In the genomic region with DNA sequence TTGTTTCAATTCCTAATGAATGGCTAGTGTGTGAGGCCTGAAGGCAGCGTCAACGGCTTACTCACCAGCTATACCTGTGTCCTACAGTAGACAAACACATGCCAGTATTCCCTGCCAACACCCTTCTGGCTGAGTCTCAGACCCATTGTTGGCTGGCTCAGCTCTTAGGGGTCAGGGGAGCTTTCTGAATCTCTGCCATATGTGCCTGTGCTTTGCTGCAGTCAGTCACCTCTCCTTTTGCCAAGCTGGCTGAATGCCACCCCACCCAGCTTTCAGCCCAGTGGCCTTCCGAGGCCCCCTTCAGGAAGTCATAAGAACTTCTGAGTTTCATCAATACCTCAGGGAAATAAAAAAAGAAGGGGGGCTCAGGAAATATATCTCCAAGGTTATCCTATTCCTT, we compare ENCODE assay signal across 15 mouse cellular contexts.
A peak's percentile ranks its signal among the peaks of the same experiment; 100 is the strongest.
DNase-seq lines count a peak whose midpoint lies in the region; ATAC-seq and TF ChIP-seq lines count a peak whose summit lies in the region.
"Had no signal": no experiment of that assay in that cellular context is flagged by ENCODE, and none has a peak within 500 bp of the region (broad histone marks: within the 10 kb centered on the region; RNA-seq: fewer than 3 reads in every experiment).

No protein-coding gene starts in this region.

- H3K27ac ChIP-seq in kidney, embryonic 14.5 days (ENCODE audit: low read depth, low read length) = no peak overlapping the region
- no peak overlapping the region for H3K27ac ChIP-seq in cerebellum, adult 2 months (ENCODE audit: insufficient read depth, low read length)
- H3K27ac ChIP-seq: left cerebral cortex, adult 2 months; liver, embryonic 15.5 days had no signal

- H3K9me3 ChIP-seq in kidney, embryonic 14.5 days (ENCODE audit: control insufficient read depth, low read length) = no peaks in the 10 kb centered on the region
- H3K9me3 ChIP-seq: heart, embryonic 12.5 days; liver, embryonic 15.5 days had no signal

- TF ChIP-seq POLR2A in cerebellum, adult 2 months (IDR thresholded peaks at IDR 0.05; ENCODE audit: borderline replicate concordance, insufficient read depth, low read length) = no peak

- no peaks in the 10 kb centered on the region for H3K4me1 ChIP-seq in kidney, embryonic 14.5 days (ENCODE audit: control insufficient read depth, insufficient read depth, low read length)
- H3K4me1 ChIP-seq in cerebellum, adult 2 months (ENCODE audit: control insufficient read depth, insufficient read depth, low read length) = peaks cover 4% of the 10 kb centered on the region; the same call in 1 of the 2 replicates
- H3K4me1 ChIP-seq: heart, embryonic 12.5 days; liver, embryonic 15.5 days; megakaryocyte, embryonic 14.5 days had no signal

- H3K4me3 ChIP-seq in kidney, embryonic 14.5 days (ENCODE audit: low read length) = no peak overlapping the region
- no peak overlapping the region for H3K4me3 ChIP-seq in cerebellum, adult 2 months (replicated peaks; ENCODE audit: insufficient read depth, low read depth, low read length)
- H3K4me3 ChIP-seq: heart, embryonic 12.5 days; left cerebral cortex, adult 2 months; liver, embryonic 15.5 days; megakaryocyte, embryonic 14.5 days had no signal

- H3K9ac ChIP-seq in kidney, embryonic 14.5 days (ENCODE audit: low read depth, low read length) = no peak overlapping the region
- H3K9ac ChIP-seq: heart, embryonic 12.5 days; liver, embryonic 15.5 days had no signal

- 97% methylated on average over 3 of the region's 3 CpGs for WGBS in kidney, embryonic 14.5 days
- WGBS in cerebellum, adult 2 months = 2% methylated on average over 3 of the region's 3 CpGs

- H3K36me3 ChIP-seq in kidney, embryonic 14.5 days (ENCODE audit: control insufficient read depth, insufficient read depth, low read length) = no peaks in the 10 kb centered on the region
- H3K36me3 ChIP-seq: heart, embryonic 12.5 days; liver, embryonic 15.5 days had no signal

- peak; percentile 50; the same call in 1 of the 2 replicates for TF ChIP-seq CTCF in cerebellum, adult 2 months (IDR thresholded peaks at IDR 0.05; ENCODE audit: borderline replicate concordance, insufficient read depth, low read depth, low read length)

- ATAC-seq in kidney, embryonic 14.5 days (ENCODE audit: low FRiP score, low TSS enrichment) = no peak
- ATAC-seq in megakaryocyte progenitor cell, adult 5-6 weeks (replicated peaks; ENCODE audit: poor library complexity) = no peak
- ATAC-seq: intestine, embryonic 16.5 days had no signal

- peak; percentile 29 for DNase-seq in kidney, postnatal 10 days
- peak; percentile 35 for DNase-seq in NIH3T3 (ENCODE audit: low read depth)
- DNase-seq in ZHBTc4 (ENCODE audit: low read depth, low spot score) = peak; percentile 7
- peak; percentile 84 to 95 for DNase-seq in cerebellum, adult 2 months
- DNase-seq in frontal cortex, postnatal 14 days (ENCODE audit: low spot score in 2 of 2) = no peak
- no peak for DNase-seq in left cerebral cortex, adult 9 months (ENCODE audit: low spot score in 2 of 2)
- DNase-seq: embryo, embryonic 11 days; thymus, postnatal 36 days had no signal

- no peak overlapping the region for H3K4me2 ChIP-seq in kidney, embryonic 14.5 days (replicated peaks; ENCODE audit: low read depth, low read length)
- H3K4me2 ChIP-seq: heart, embryonic 12.5 days; liver, embryonic 15.5 days had no signal

- no peaks in the 10 kb centered on the region for H3K27me3 ChIP-seq in kidney, embryonic 14.5 days (ENCODE audit: control insufficient read depth, insufficient read depth, low read length)
- no peaks in the 10 kb centered on the region for H3K27me3 ChIP-seq in cerebellum, adult 2 months (ENCODE audit: control insufficient read depth, insufficient read depth, low read length)
- H3K27me3 ChIP-seq: heart, embryonic 12.5 days; liver, embryonic 15.5 days; megakaryocyte, embryonic 14.5 days had no signal

Comparison
In these comparisons a context has a peak if more than half of its experiments do, and no peak if none do; other contexts are left out.
1. DNase-seq: peak in kidney, postnatal 10 days (single experiment), NIH3T3 (single experiment), ZHBTc4 (single experiment) and cerebellum, adult 2 months (2 of 2); none in frontal cortex, postnatal 14 days (0 of 2) and left cerebral cortex, adult 9 months (0 of 2).